Mouse (Mus musculus) inflammation-experienced regulatory T-cells, adult 6 months (primary cell): Measurements from ENCODE around the gene Ccdc12. TPM values are rescaled to one million over a fixed set of nuclear protein-coding genes. Genes with fewer than 3 reads are reported as not detected.

Experiments
- ATAC-seq: one replicate; pipeline ENCODE4 v1.8.0; 2017
- polyA plus RNA-seq, 3 experiments: library from polyadenylated mRNA; unstranded; fragments of 100-300 nt; shearing (Covaris generic); gene quantifications; one replicate each; pipeline ENCODE4 v1.2.1; 2017

The Ccdc12 gene
- polyA plus RNA-seq, 3 experiments from 2014 or later = 222 to 259 (median 234) TPM

- ATAC-seq = no peak
Measured at GRCm38 (mm10) chr9:110649775-110650174, 6.5 kb upstream of the Ccdc12 start.

- ATAC-seq = no peak
Measured at GRCm38 (mm10) chr9:110651931-110652722, 4.2 kb upstream of the Ccdc12 start.

- no peak for ATAC-seq
Measured at GRCm38 (mm10) chr9:110652963-110653654, 3.2 kb upstream of the Ccdc12 start.

- ATAC-seq = peak; percentile 66
Measured at GRCm38 (mm10) chr9:110653655-110654461, 2.4 kb upstream of the Ccdc12 start, which contains the start of gene Nbeal2. Nbeal2 (minus strand) TSS chr9:110654161.

- no peak for ATAC-seq
Measured at GRCm38 (mm10) chr9:110654726-110655650, 1.3 kb upstream of the Ccdc12 start.

- no peak for ATAC-seq
Measured at GRCm38 (mm10) chr9:110655651-110656007, 674 bp upstream of the Ccdc12 start.

- no peak for ATAC-seq
Measured at GRCm38 (mm10) chr9:110657474-110658078, 1.3 kb downstream of the Ccdc12 start.

- no peak for ATAC-seq
Measured at GRCm38 (mm10) chr9:110659521-110659920, 3.2 kb downstream of the Ccdc12 start.

GRCm38 (mm10) chr9:110660208-110660607, 3.9 kb downstream of the Ccdc12 start:
- no peak for ATAC-seq

GRCm38 (mm10) chr9:110660856-110661612, 4.7 kb downstream of the Ccdc12 start:
- ATAC-seq = no peak

- no peak for ATAC-seq
Measured at GRCm38 (mm10) chr9:110662844-110663243, 6.5 kb downstream of the Ccdc12 start.

- ATAC-seq = no peak
Measured at GRCm38 (mm10) chr9:110665912-110666311, 9.6 kb downstream of the Ccdc12 start.

- ATAC-seq = no peak
Measured at GRCm38 (mm10) chr9:110666374-110666773, 10.1 kb downstream of the Ccdc12 start.

- ATAC-seq = no peak
Measured at GRCm38 (mm10) chr9:110667219-110667836, 11.0 kb downstream of the Ccdc12 start.

- ATAC-seq = no peak
Measured at GRCm38 (mm10) chr9:110668601-110669293, 12.4 kb downstream of the Ccdc12 start.

GRCm38 (mm10) chr9:110669785-110670184, 13.5 kb downstream of the Ccdc12 start:
- ATAC-seq = no peak

- no peak for ATAC-seq
Measured at GRCm38 (mm10) chr9:110672462-110673106, 16.3 kb downstream of the Ccdc12 start.

- no peak for ATAC-seq
Measured at GRCm38 (mm10) chr9:110673107-110673752, 16.9 kb downstream of the Ccdc12 start.

- ATAC-seq = no peak
Measured at GRCm38 (mm10) chr9:110676492-110676911, 20.2 kb downstream of the Ccdc12 start.
